Mouse (Mus musculus) myocyte (in vitro differentiated cells): ENCODE measurements at regions not wholly inside any gene's neighbourhood (a gene's known extent, or its start where the extent isn't known, plus 50 kb on each side); places are given as distances from the start of the nearest gene placed in this dataset.
"Not testable (repeated sequence)": the region's sequence is repeated elsewhere in the genome, so short reads cannot be mapped to it uniquely, and the experiment has no call there.

Experiments used
- H3K27me3 ChIP-seq: one replicate; pipeline ENCODE4 v1.6.1; 2011; ENCODE audit not compliant: control insufficient read depth, insufficient read depth, insufficient read length
- H3K36me3 ChIP-seq: one replicate; pipeline ENCODE4 v1.6.1; 2011; ENCODE audit not compliant: control insufficient read depth, insufficient read depth
- H3K4me2 ChIP-seq: one replicate; pipeline ENCODE4 v1.6.1; 2011; ENCODE audit warnings: low read depth, control low read depth
- H3K4me3 ChIP-seq: one replicate; pipeline ENCODE4 v1.5.1; 2011; ENCODE audit warnings: mild to moderate bottlenecking, control low read depth, moderate library complexity
- H3K79me2 ChIP-seq: one replicate; pipeline ENCODE4 v1.6.1; 2011; ENCODE audit not compliant: control insufficient read depth, insufficient read depth
- H3ac ChIP-seq: one replicate; pipeline ENCODE4 v1.6.1; 2011; ENCODE audit not compliant: control insufficient read depth, insufficient read length
- CEBPB ChIP-seq: IDR thresholded peaks from 2 replicates; pipeline ENCODE4 v1.6.1; 2011; ENCODE audit warnings: mild to moderate bottlenecking, moderate library complexity; ENCODE audit not compliant: poor library complexity, insufficient read depth, severe bottlenecking
- E2F4 ChIP-seq: IDR thresholded peaks from one replicate; pipeline ENCODE4 v1.6.1; 2011; ENCODE audit warnings: mild to moderate bottlenecking, control low read depth, moderate library complexity; ENCODE audit not compliant: insufficient read depth
- MAX ChIP-seq: IDR thresholded peaks from one replicate; pipeline ENCODE4 v1.6.1; 2011; ENCODE audit warnings: low read depth, mild to moderate bottlenecking, control low read depth
- MYOD1 ChIP-seq, 3 experiments: IDR thresholded peaks; one replicate each; pipeline ENCODE4 v1.6.1; 2011; ENCODE audit warnings: control low read depth in 2 of 3, low read depth in 2 of 3, mild to moderate bottlenecking in 2 of 3, moderate library complexity in 1 of 3; ENCODE audit not compliant: insufficient read length in 2 of 3, control insufficient read depth in 1 of 3
- MYOG ChIP-seq, 3 experiments: IDR thresholded peaks; one replicate each; pipeline ENCODE4 v1.6.1; 2011; ENCODE audit warnings: control low read depth in 2 of 3, low read depth in 2 of 3, mild to moderate bottlenecking in 2 of 3; ENCODE audit not compliant: insufficient read length in 2 of 3, control insufficient read depth in 1 of 3, insufficient read depth in 1 of 3
- POLR2A ChIP-seq: IDR thresholded peaks from one replicate; pipeline ENCODE4 v1.6.1; 2011; ENCODE audit warnings: low read depth, mild to moderate bottlenecking, control low read depth, moderate library complexity; ENCODE audit not compliant: insufficient read length
- POLR2AphosphoS2 ChIP-seq: IDR thresholded peaks from one replicate; pipeline ENCODE4 v1.6.1; 2011; ENCODE audit warnings: low read depth, control low read depth; ENCODE audit not compliant: insufficient read length
- REST ChIP-seq: IDR thresholded peaks from one replicate; pipeline ENCODE4 v1.6.1; 2011; ENCODE audit warnings: mild to moderate bottlenecking, control low read depth, moderate library complexity; ENCODE audit not compliant: insufficient read depth, insufficient read length
- SRF ChIP-seq: IDR thresholded peaks from one replicate; pipeline ENCODE4 v1.6.1; 2011; ENCODE audit warnings: low read depth; ENCODE audit not compliant: control insufficient read depth, insufficient read length
- TCF12 ChIP-seq: IDR thresholded peaks from one replicate; pipeline ENCODE4 v1.6.1; 2011; ENCODE audit warnings: mild to moderate bottlenecking, control low read depth; ENCODE audit not compliant: poor library complexity, insufficient read depth, severe bottlenecking
- TCF3 ChIP-seq: IDR thresholded peaks from one replicate; pipeline ENCODE4 v1.6.1; 2011; ENCODE audit warnings: low read depth, control low read depth; ENCODE audit not compliant: insufficient read length
- USF1 ChIP-seq: IDR thresholded peaks from one replicate; pipeline ENCODE4 v1.6.1; 2011; ENCODE audit warnings: low read depth, mild to moderate bottlenecking, control low read depth, moderate library complexity

- H3ac ChIP-seq, result no peak overlapping the region
- TF ChIP-seq TCF12 (no peak), USF1 (no peak), POLR2A (no peak), E2F4 (no peak), REST (no peak)
Observed at GRCm38 (mm10) chr3:80141697-80142096, 257.4 kb downstream of the Fam198b start.

GRCm38 (mm10) chr3:80160473-80160872 lies 276.1 kb downstream of the Fam198b start:
- Histone ChIP-seq H3K27me3 (no peaks in the 10 kb centered on the region), H3K79me2 (no peaks in the 10 kb centered on the region), H3ac (no peak overlapping the region), H3K4me2 (no peak overlapping the region), H3K4me3 (no peak overlapping the region), H3K36me3 (no peaks in the 10 kb centered on the region)
- TF ChIP-seq CEBPB, result no peak
- no peak for TF ChIP-seq TCF3
- TF ChIP-seq USF1, result no peak
- no peak for TF ChIP-seq POLR2A
- no peak for TF ChIP-seq TCF12
- no peak for TF ChIP-seq MYOG (IDR thresholded peaks at IDR 0.05; ENCODE audit: control insufficient read depth in 1 of 3, insufficient read depth in 1 of 3, insufficient read length in 2 of 3, low read depth in 2 of 3)

More at GRCm38 (mm10) chr3:80141697-80142096, 257.4 kb downstream of the Fam198b start:
- H3K27me3 ChIP-seq, result no peaks in the 10 kb centered on the region
- no peaks in the 10 kb centered on the region for H3K36me3 ChIP-seq
- no peak overlapping the region for H3K4me3 ChIP-seq
- no peak overlapping the region for H3K4me2 ChIP-seq
- no peaks in the 10 kb centered on the region for H3K79me2 ChIP-seq

DNA sequence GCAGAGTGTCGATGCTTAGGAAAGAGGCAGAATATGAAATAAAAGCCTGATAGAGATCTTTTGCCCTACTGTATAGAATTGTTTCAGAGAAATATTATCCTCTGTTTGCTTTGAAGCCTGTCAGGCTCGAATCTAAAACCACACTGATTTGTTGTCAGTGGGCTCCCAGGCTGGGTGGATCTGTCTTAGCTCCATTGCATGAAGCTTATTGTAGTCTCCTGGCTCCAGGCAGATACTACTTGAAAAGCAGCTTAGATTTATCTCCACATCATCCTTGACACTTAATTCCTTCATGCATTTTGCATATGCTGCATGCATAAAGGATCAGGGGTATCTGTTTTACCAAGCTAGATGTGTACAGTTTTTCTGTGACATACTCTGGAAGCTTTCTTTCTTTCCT lies 297.4 kb downstream of the Fam198b start:
- TF ChIP-seq MAX (no peak), REST (no peak), USF1 (no peak), CEBPB (no peak)
- H3K4me3 ChIP-seq, result no peak overlapping the region
- no peaks in the 10 kb centered on the region for H3K36me3 ChIP-seq
- H3K4me2 ChIP-seq, result no peak overlapping the region
- no peaks in the 10 kb centered on the region for H3K27me3 ChIP-seq
- no peaks in the 10 kb centered on the region for H3K79me2 ChIP-seq
- no peak overlapping the region for H3ac ChIP-seq

- H3K79me2 ChIP-seq, H3K36me3 ChIP-seq, H3K4me3 ChIP-seq, H3K4me2 ChIP-seq, H3K27me3 ChIP-seq, H3ac ChIP-seq: not testable (repeated sequence)
Observed at GRCm38 (mm10) chr3:80182161-80182560, 297.8 kb downstream of the Fam198b start.

DNA sequence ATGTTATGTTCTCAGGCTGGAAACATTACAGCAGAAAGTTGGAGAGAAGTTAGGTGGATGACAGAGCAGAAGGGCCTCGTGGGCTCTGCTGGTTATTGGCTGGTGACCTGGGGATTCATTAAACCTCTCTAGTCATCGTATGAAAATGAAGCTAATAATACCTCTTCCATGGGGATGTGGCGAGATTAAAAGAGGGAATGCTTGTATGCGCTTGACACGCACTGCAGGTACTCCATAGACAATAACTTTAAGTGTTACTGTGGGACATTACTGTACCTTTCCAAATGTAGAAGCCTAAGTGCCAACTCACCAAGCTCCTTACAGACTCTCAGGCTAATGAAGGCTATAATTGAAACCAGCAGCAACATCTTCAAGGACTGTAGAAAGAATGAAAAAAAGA lies 303.1 kb downstream of the Fam198b start:
- H3ac ChIP-seq, result no peak overlapping the region
- H3K79me2 ChIP-seq, result no peaks in the 10 kb centered on the region
- H3K4me2 ChIP-seq, result no peak overlapping the region
- H3K27me3 ChIP-seq, result no peaks in the 10 kb centered on the region
- no peak overlapping the region for H3K4me3 ChIP-seq
- TF ChIP-seq POLR2A (no peak), USF1 (no peak), SRF (no peak), MYOD1 (IDR thresholded peaks at IDR 0.05; ENCODE audit: control insufficient read depth in 1 of 3, insufficient read length in 2 of 3, low read depth in 2 of 3) (no peak), POLR2AphosphoS2 (no peak), CEBPB (no peak), TCF12 (no peak), MAX (no peak), TCF3 (no peak), REST (no peak), MYOG (IDR thresholded peaks at IDR 0.05; ENCODE audit: control insufficient read depth in 1 of 3, insufficient read depth in 1 of 3, insufficient read length in 2 of 3, low read depth in 2 of 3) (no peak), E2F4 (no peak)
- H3K36me3 ChIP-seq, result no peaks in the 10 kb centered on the region

DNA sequence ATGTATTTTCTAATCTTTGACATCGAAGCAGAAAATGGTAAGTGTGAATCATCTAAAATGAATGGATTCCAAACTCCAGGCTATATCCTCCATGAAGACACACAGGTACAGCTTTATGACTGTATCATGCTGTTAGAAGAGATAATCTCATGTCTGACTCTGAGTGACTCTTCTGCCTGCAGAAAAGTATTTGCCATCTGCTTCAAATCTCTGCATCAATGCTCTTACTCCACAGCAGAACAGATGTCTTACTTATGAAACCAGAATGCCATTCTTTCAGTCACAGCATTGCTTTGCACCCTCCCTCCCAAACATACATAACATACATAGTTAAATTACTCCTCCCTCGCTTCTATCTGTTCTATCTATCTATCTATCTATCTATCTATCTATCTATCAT lies 316.6 kb downstream of the Fam198b start:
- no peaks in the 10 kb centered on the region for H3K27me3 ChIP-seq
- TF ChIP-seq USF1 (no peak), MAX (no peak), TCF3 (no peak), E2F4 (no peak), TCF12 (no peak), SRF (no peak), POLR2AphosphoS2 (no peak), REST (no peak), MYOG (IDR thresholded peaks at IDR 0.05; ENCODE audit: control insufficient read depth in 1 of 3, insufficient read depth in 1 of 3, insufficient read length in 2 of 3, low read depth in 2 of 3) (no peak), POLR2A (no peak), MYOD1 (IDR thresholded peaks at IDR 0.05; ENCODE audit: control insufficient read depth in 1 of 3, insufficient read length in 2 of 3, low read depth in 2 of 3) (no peak)
- no peaks in the 10 kb centered on the region for H3K36me3 ChIP-seq
- H3K4me2 ChIP-seq, result no peak overlapping the region
- H3ac ChIP-seq, result no peak overlapping the region
- no peaks in the 10 kb centered on the region for H3K79me2 ChIP-seq
- no peak overlapping the region for H3K4me3 ChIP-seq
